Mouse (Mus musculus): ENCODE measurements around the gene Ccn6.

- TF ChIP-seq EP300 (IDR thresholded peaks at IDR 0.05; ENCODE audit: insufficient read depth, low read depth, low read length) (no peak), POLR2A (IDR thresholded peaks at IDR 0.05; ENCODE audit: insufficient read depth, low read depth, low read length) (no peak), CTCF (IDR thresholded peaks at IDR 0.05) (no peak)
Observed at GRCm38 (mm10) chr10:39106413-39106812, 57.2 kb downstream of the Ccn6 start.

All from heart, adult 2 months (tissue).